Mouse (Mus musculus) bone marrow macrophage, adult 2 months (primary cell): ENCODE results near the gene Pax7.

Source experiments
- CTCF ChIP-seq: IDR thresholded peaks from 2 replicates; pipeline ENCODE4 v1.5.1; 2012; ENCODE audit warnings: low read depth, mild to moderate bottlenecking, low read length, moderate library complexity
- POLR2A ChIP-seq: IDR thresholded peaks from 2 replicates; pipeline ENCODE4 v1.6.1; 2012; ENCODE audit warnings: mild to moderate bottlenecking, low read depth, low read length, borderline replicate concordance

GRCm38 (mm10) chr4:139824572-139825325, 8.6 kb downstream of the Pax7 start:
- TF ChIP-seq CTCF (no peak), POLR2A (no peak)
